Mouse (Mus musculus) hindbrain, postnatal 0 days (tissue): ENCODE results near the gene Orm1. TPM values are rescaled to one million over a fixed set of nuclear protein-coding genes. Genes with fewer than 3 reads are reported as not detected.

Source experiments
- ATAC-seq: fragments of 200-750 bp; cut with Nextera tagmentation; 2 replicates; pipeline ENCODE4 v1.8.0; 2017; ENCODE audit warnings: mild to moderate bottlenecking, moderate TSS enrichment, moderate library complexity
- DNase-seq: peaks from one replicate; pipeline ENCODE4 v3.0.0-alpha.2; 2015; ENCODE audit warnings: low spot score
- H3K27ac ChIP-seq: fragments of 300-500 bp; sonication (generic); 2 replicates; pipeline ENCODE4 v1.5.1; 2014; ENCODE audit warnings: mild to moderate bottlenecking
- H3K27me3 ChIP-seq: fragments of 300-500 bp; sonication (generic); 2 replicates; pipeline ENCODE4 v1.6.1; 2014; ENCODE audit warnings: low read length, mixed read lengths; ENCODE audit not compliant: insufficient read depth
- H3K36me3 ChIP-seq: fragments of 300-500 bp; sonication (generic); 2 replicates; pipeline ENCODE4 v1.6.1; 2014; ENCODE audit warnings: low read length, mixed read lengths; ENCODE audit not compliant: insufficient read depth
- H3K4me1 ChIP-seq: fragments of 300-500 bp; sonication (generic); 2 replicates; pipeline ENCODE4 v1.6.1; 2014; ENCODE audit warnings: antibody characterized with exemption, low read length, mixed read lengths; ENCODE audit not compliant: insufficient read depth
- H3K4me2 ChIP-seq: fragments of 300-500 bp; sonication (generic); 2 replicates; pipeline ENCODE4 v1.6.1; 2014; ENCODE audit warnings: low read depth, mild to moderate bottlenecking, low read length, moderate library complexity, mixed read lengths
- H3K4me3 ChIP-seq: fragments of 300-500 bp; sonication (generic); 2 replicates; pipeline ENCODE4 v1.5.1; 2014; ENCODE audit warnings: low read length
- H3K9ac ChIP-seq: fragments of 300-500 bp; sonication (generic); replicated peaks from 2 replicates; pipeline ENCODE4 v1.6.1; 2014; ENCODE audit warnings: mild to moderate bottlenecking, low read length, moderate library complexity, mixed read lengths
- H3K9me3 ChIP-seq: fragments of 300-500 bp; sonication (generic); 2 replicates; pipeline ENCODE4 v1.6.1; 2016; ENCODE audit warnings: low read length, mixed read lengths
- CTCF ChIP-seq: IDR thresholded peaks from 2 replicates; pipeline ENCODE4 v1.5.1; 2016; ENCODE audit warnings: antibody characterized with exemption, control low read depth, low read depth
- WGBS: fragments of 180-500 bp; shearing (Covaris S2); extraction: QIAGEN DNeasy Blood & Tissue Kit; methylation state at CpG from one replicate; pipeline ENCODE4 v1.1.7; 2014; 5-methylcytosine and 5-hydroxymethylcytosine counted together
- polyA plus RNA-seq: library from polyadenylated mRNA; unstranded; fragments of >200 nt; fragmentation: Nextera tagmentation; extraction: Ambion mirVana; gene quantifications from 2 replicates; pipeline ENCODE4 v1.2.1, GENCODE M21; 2015
- total RNA-seq: library from RNA; depleted of rRNA; stranded (reverse); fragments of >200 nt; gene quantifications from 2 replicates; pipeline ENCODE4 v1.2.3, GENCODE M21; 2014; rRNA removed

Orm1 gene
- total and polyA plus RNA-seq, 2 experiments from 2014 or later, result not detected

DNA sequence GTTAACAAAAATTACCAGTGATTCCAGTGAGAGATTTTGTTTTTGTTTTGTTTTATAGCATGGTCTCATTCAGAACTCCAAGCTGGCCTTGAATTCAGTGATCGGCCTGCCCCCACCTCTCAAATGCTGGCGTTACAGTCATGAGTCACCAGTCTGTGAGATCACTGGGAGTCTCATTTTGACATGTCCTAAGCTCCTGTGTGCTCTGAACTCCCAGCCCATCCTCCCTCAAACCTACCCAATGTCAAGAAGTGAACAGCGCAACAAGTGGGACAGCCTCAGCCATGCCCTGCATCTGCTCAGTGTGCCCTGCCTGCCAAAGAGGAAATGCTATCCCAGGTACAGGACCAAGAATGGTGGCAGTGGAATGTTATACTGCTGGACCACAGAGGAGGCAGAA lies 40.9 kb downstream of the Orm1 start:
- Histone ChIP-seq H3K27me3 (no peaks in the 10 kb centered on the region), H3K9me3 (no peaks in the 10 kb centered on the region), H3K4me1 (peaks cover 8% of the 10 kb centered on the region; the same call in 1 of the 2 replicates), H3K36me3 (peaks cover 4% of the 10 kb centered on the region; the same call in 1 of the 2 replicates), H3K4me2 (no peak overlapping the region), H3K9ac (no peak overlapping the region), H3K27ac (no peak overlapping the region), H3K4me3 (no peak overlapping the region)
- ATAC-seq, result no peak
- TF ChIP-seq CTCF, result no peak
- 94% methylated on average over 3 of the region's 3 CpGs for WGBS
- DNase-seq, result no peak

DNA sequence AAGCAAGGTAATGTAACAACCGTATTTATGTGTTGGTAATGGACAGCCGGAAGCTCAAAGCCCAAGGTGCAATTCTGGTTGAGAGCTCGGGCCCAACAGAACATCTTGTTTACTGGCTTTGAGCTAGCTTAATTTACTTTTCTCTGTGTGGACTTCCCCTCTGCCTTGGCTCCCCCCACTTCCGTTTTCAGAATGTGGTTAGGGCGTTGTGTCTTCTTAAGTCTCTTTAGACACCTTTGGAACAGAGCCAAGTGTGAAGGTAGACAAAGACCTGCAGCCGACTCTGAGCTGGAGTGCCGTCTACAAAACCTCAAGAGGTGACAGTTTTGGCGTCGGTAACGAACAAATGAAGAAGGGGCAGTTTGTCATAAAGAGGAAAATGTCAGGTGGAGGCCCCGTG lies 41.4 kb downstream of the Orm1 start:
- 74% methylated on average over 11 of the region's 11 CpGs for WGBS
- peaks cover 4% of the 10 kb centered on the region; the same call in 1 of the 2 replicates for H3K36me3 ChIP-seq
- H3K9me3 ChIP-seq, result no peaks in the 10 kb centered on the region
- no peaks in the 10 kb centered on the region for H3K27me3 ChIP-seq
- H3K4me1 ChIP-seq, result peaks cover 8% of the 10 kb centered on the region; the same call in 1 of the 2 replicates
- no peak overlapping the region for H3K9ac ChIP-seq
- ATAC-seq (no peak), DNase-seq (no peak)
- no peak overlapping the region for H3K4me3 ChIP-seq
- no peak overlapping the region for H3K27ac ChIP-seq
- TF ChIP-seq CTCF, result no peak
- H3K4me2 ChIP-seq, result no peak overlapping the region

DNA sequence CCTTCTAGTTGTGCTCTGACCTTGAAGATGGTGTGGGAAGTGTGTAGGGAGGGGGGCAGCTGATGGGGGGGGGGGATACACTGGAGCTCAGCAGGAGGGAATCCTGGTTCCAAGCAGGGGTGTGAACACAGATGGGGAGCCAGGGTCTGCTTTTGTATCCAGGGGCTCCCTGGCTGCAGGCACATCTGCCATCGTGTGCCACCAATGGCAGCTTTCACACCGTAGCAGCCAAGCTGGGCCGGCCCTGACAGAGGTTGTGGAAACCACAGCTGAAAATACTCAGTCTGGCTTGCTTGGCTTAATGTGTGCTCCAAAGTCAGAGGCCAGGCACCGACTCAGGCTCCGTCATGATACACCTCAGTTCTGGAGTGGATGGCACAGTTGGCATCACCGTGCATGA lies 43.7 kb downstream of the Orm1 start:
- Histone ChIP-seq H3K4me1 (peaks cover 8% of the 10 kb centered on the region; the same call in 1 of the 2 replicates), H3K27me3 (no peaks in the 10 kb centered on the region), H3K36me3 (peaks cover 4% of the 10 kb centered on the region; the same call in 1 of the 2 replicates), H3K27ac (no peak overlapping the region), H3K9ac (no peak overlapping the region), H3K9me3 (no peaks in the 10 kb centered on the region), H3K4me3 (no peak overlapping the region), H3K4me2 (no peak overlapping the region)
- no peak for TF ChIP-seq CTCF
- no peak for ATAC-seq
- WGBS, result 43% methylated on average over 6 of the region's 6 CpGs
- DNase-seq, result peak; percentile 28

DNA sequence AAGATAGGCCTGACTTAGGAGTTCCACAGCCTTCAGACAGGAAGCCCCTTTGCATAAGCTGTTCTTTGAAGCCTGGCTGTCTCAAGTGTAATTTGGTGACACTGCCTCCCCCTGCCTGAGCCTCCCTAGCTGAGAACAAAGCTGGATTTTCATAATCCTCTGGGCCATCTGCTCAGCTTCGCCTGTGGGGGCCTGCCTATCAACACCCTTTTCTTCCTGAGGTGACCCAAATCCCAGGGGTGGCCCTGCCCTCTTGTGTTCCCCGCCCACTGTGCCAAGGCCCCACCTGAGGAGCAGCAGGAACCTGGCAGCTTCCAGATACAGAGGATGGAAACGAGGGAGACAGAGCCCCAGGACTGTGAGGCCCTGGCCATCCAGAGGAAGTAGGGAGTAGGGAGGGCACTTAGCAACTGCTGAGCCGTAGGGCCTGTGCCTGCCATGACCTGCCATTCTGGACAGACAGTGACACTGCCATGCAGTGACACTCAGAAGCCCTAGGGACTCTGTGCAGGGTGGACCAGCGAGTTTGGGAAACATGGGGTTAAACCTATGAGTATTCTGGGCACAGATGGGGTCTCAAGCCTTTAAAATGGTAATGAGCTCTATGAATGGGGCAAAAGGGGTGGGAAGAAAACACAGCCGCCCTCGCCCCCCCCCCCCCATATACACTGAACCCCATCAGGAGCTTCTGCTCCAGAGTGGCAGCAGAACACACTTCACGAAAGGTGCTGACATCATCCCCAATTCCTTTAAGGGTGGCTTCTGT lies 44.9 kb downstream of the Orm1 start:
- WGBS, result 23% methylated on average over 8 of the region's 8 CpGs
- H3K4me2 ChIP-seq, result no peak overlapping the region
- peaks cover 8% of the 10 kb centered on the region; the same call in 1 of the 2 replicates for H3K4me1 ChIP-seq
- H3K9ac ChIP-seq, result peak overlapping the region; percentile 17; the same call in 1 of the 2 replicates
- peak; percentile 56 for ATAC-seq
- H3K4me3 ChIP-seq, result no peak overlapping the region
- H3K36me3 ChIP-seq, result peaks cover 4% of the 10 kb centered on the region; the same call in 1 of the 2 replicates
- no peak for TF ChIP-seq CTCF
- DNase-seq, result peak; percentile 42
- no peaks in the 10 kb centered on the region for H3K27me3 ChIP-seq
- no peaks in the 10 kb centered on the region for H3K9me3 ChIP-seq
- H3K27ac ChIP-seq, result peak overlapping the region; percentile 64; the same call in 1 of the 2 replicates

DNA sequence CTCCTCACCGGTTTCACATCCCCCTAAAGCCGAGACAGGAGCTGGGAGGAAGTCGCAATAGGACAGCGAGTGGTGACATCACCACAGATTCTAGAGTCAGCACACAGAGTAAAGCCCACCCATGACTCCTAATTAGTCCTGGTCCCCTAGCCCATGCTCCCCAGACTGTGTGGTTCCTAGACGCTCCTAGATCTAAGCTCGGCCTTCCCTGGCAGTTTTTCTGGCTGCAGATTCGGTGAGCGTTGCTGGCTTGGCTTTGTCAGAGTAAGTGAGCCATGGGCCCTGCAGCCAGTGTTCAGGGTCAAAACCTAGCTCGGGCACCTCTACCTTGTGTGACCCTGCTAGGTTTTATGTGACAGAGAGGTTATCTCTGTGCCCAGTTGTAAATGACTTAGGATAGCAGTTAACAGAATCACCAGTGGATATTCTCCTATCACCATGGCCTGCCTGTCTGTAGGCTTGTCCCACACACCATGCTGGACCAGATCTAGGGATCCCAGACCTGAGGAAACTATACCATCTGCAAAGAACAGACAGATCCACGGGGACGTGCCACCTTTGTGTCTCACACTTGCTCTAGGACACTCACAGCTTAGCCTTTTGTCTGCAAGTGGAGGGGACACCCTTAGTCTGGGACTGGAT lies 45.6 kb downstream of the Orm1 start:
- WGBS, result 36% methylated on average over 11 of the region's 11 CpGs
- no peak for TF ChIP-seq CTCF
- no peaks in the 10 kb centered on the region for H3K27me3 ChIP-seq
- H3K9me3 ChIP-seq, result no peaks in the 10 kb centered on the region
- DNase-seq (peak; percentile 14), ATAC-seq (peak; percentile 77)
- H3K4me1 ChIP-seq, result peaks cover 8% of the 10 kb centered on the region; the same call in 1 of the 2 replicates
- no peak overlapping the region for H3K4me3 ChIP-seq
- no peak overlapping the region for H3K9ac ChIP-seq
- no peak overlapping the region for H3K4me2 ChIP-seq
- peaks cover 2% of the 10 kb centered on the region; the same call in 1 of the 2 replicates for H3K36me3 ChIP-seq
- 0 out of 2 replicates have a peak overlapping the region, but pooled peaks have one; percentile 64 for H3K27ac ChIP-seq

DNA sequence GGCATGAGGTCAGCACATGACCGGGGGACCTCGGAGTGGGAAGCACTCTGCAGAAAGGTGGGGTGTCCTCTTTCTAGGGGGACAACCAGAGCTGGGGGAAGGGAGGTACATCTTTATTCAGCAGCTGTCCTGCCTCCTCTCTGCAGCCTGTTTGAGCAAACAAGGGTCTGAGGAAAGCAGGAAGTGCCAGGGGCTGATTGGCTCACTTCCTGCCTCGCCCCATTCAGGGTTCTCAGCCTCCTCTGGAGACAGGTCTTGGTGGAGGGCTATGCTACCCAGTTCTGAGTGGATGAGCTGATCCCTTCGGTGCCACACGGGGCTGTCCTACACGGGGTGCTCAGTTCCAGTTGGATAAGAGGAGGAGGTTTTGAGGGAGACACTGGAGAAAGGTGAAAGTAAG lies 47.0 kb downstream of the Orm1 start:
- 90% methylated on average over 6 of the region's 6 CpGs for WGBS

More for the DNA sequence above, 47.0 kb downstream of the Orm1 start:
- DNase-seq (no peak), ATAC-seq (no peak)
- Histone ChIP-seq H3K27ac (no peak overlapping the region; the same call in 1 of the 2 replicates), H3K9me3 (no peaks in the 10 kb centered on the region), H3K4me2 (no peak overlapping the region), H3K36me3 (no peaks in the 10 kb centered on the region; the same call in 1 of the 2 replicates), H3K4me3 (no peak overlapping the region), H3K27me3 (no peaks in the 10 kb centered on the region), H3K9ac (no peak overlapping the region), H3K4me1 (peaks cover 8% of the 10 kb centered on the region; the same call in 1 of the 2 replicates)
- no peak for TF ChIP-seq CTCF

Other genes starting within 250 kb of the Orm1 start
- gene Ambp, start 189.8 kb upstream of the Orm1 start, total RNA-seq, result not detected in 2 replicates
- gene Ambp, start 189.8 kb upstream of the Orm1 start, polyA plus RNA-seq, result not detected in 2 replicates
- 0.18 and 0.47 TPM in 2 replicates for gene Kif12, start 172.4 kb upstream of the Orm1 start, total RNA-seq
- 0.10 and 0.39 TPM in 2 replicates for gene Kif12, start 172.4 kb upstream of the Orm1 start, polyA plus RNA-seq
- gene Col27a1, start 130.6 kb upstream of the Orm1 start, total RNA-seq, result 5.8 and 9.5 TPM in 2 replicates
- gene Col27a1, start 130.6 kb upstream of the Orm1 start, polyA plus RNA-seq, result 1.4 and 1.9 TPM in 2 replicates
- not detected in 2 replicates for gene Orm3, start 11.6 kb downstream of the Orm1 start, total RNA-seq
- gene Orm3, start 11.6 kb downstream of the Orm1 start, polyA plus RNA-seq, result not detected in 2 replicates
- not detected in 2 replicates for gene Orm2, start 17.9 kb downstream of the Orm1 start, total RNA-seq
- gene Orm2, start 17.9 kb downstream of the Orm1 start, polyA plus RNA-seq, result not detected in 2 replicates
- gene Akna, start 58.8 kb downstream of the Orm1 start, total RNA-seq, result 7.2 and 8.1 TPM in 2 replicates
- 2.7 and 3.2 TPM in 2 replicates for gene Akna, start 58.8 kb downstream of the Orm1 start, polyA plus RNA-seq
- 26.4 and 34.6 TPM in 2 replicates for gene Whrn, start 151.4 kb downstream of the Orm1 start, total RNA-seq
- 4.7 TPM in 2 replicates for gene Whrn, start 151.4 kb downstream of the Orm1 start, polyA plus RNA-seq
- gene Atp6v1g1, start 200.2 kb downstream of the Orm1 start, total RNA-seq, result 125 and 136 TPM in 2 replicates
- 357 and 367 TPM in 2 replicates for gene Atp6v1g1, start 200.2 kb downstream of the Orm1 start, polyA plus RNA-seq
- 3.2 and 7.9 TPM in 2 replicates for gene Tmem268, start 214.2 kb downstream of the Orm1 start, total RNA-seq
- 3.9 and 4.1 TPM in 2 replicates for gene Tmem268, start 214.2 kb downstream of the Orm1 start, polyA plus RNA-seq